Mouse (Mus musculus) thymus, adult 2 months (tissue): ENCODE data around the gene Fpr1.
"Not testable (repeated sequence)": the region's sequence is repeated elsewhere in the genome, so short reads cannot be mapped to it uniquely, and the experiment has no call there.

Experiments
- CTCF ChIP-seq: fragments of 200-500 bp; IDR thresholded peaks from 2 replicates; pipeline ENCODE4 v1.5.1; 2012; ENCODE audit warnings: mild to moderate bottlenecking, control low read depth, low read length, moderate library complexity, borderline replicate concordance; ENCODE audit not compliant: control insufficient read depth, poor library complexity, insufficient read depth; ENCODE audit errors: extremely low read depth
- POLR2A ChIP-seq: fragments of 200-500 bp; IDR thresholded peaks from 2 replicates; pipeline ENCODE4 v1.6.1; 2012; ENCODE audit warnings: mild to moderate bottlenecking, low read length, control low read depth, moderate library complexity; ENCODE audit not compliant: control insufficient read depth, poor library complexity, insufficient read depth; ENCODE audit errors: extremely low read depth

GRCm38 (mm10) chr17:17912618-17913017 lies 28.9 kb upstream of the Fpr1 start:
- not testable (repeated sequence) for TF ChIP-seq CTCF, POLR2A
